Mouse (Mus musculus) liver, postnatal 0 days (tissue): ENCODE data around the gene Apol7e. TPM values are rescaled to one million over a fixed set of nuclear protein-coding genes. Genes with fewer than 3 reads are reported as not detected.
A peak's percentile ranks its signal among the peaks of the same experiment; 100 is the strongest.
"Not testable (repeated sequence)": the region's sequence is repeated elsewhere in the genome, so short reads cannot be mapped to it uniquely, and the experiment has no call there.

Experiments used
- ATAC-seq: fragments of 200-750 bp; cut with Nextera tagmentation; 2 replicates; pipeline ENCODE4 v1.8.0; 2017; ENCODE audit warnings: mild to moderate bottlenecking, moderate library complexity
- DNase-seq: peaks from one replicate; pipeline ENCODE4 v3.0.0-alpha.2; 2016
- H3K27ac ChIP-seq: fragments of 300-500 bp; sonication (generic); 2 replicates; pipeline ENCODE4 v1.5.1; 2014; ENCODE audit warnings: antibody characterized with exemption, moderate library complexity, mild to moderate bottlenecking, low read depth
- H3K27me3 ChIP-seq: fragments of 300-500 bp; sonication (generic); 2 replicates; pipeline ENCODE4 v1.6.1; 2014; ENCODE audit warnings: low read length, control low read depth, mixed read lengths; ENCODE audit not compliant: insufficient read depth
- H3K36me3 ChIP-seq: fragments of 300-500 bp; sonication (generic); replicated peaks from 2 replicates; pipeline ENCODE4 v1.6.1; 2014; ENCODE audit warnings: mild to moderate bottlenecking, control low read depth, low read length, moderate library complexity, mixed read lengths; ENCODE audit not compliant: insufficient read depth
- H3K4me1 ChIP-seq: fragments of 300-500 bp; sonication (generic); 2 replicates; pipeline ENCODE4 v1.6.1; 2014; ENCODE audit warnings: antibody characterized with exemption, mild to moderate bottlenecking, control low read depth; ENCODE audit not compliant: insufficient read depth
- H3K4me2 ChIP-seq: fragments of 300-500 bp; sonication (generic); 2 replicates; pipeline ENCODE4 v1.6.1; 2014; ENCODE audit warnings: low read depth, mild to moderate bottlenecking, low read length, moderate library complexity, mixed read lengths
- H3K4me3 ChIP-seq: fragments of 300-500 bp; sonication (generic); 2 replicates; pipeline ENCODE4 v1.5.1; 2014; ENCODE audit warnings: low read depth, low read length
- H3K9ac ChIP-seq: fragments of 300-500 bp; sonication (generic); replicated peaks from 2 replicates; pipeline ENCODE4 v1.6.1; 2014; ENCODE audit warnings: mild to moderate bottlenecking, moderate library complexity
- H3K9me3 ChIP-seq: fragments of 300-500 bp; sonication (generic); 2 replicates; pipeline ENCODE4 v1.6.1; 2016; ENCODE audit warnings: mild to moderate bottlenecking, control low read depth, low read length, mixed read lengths
- CTCF ChIP-seq: sonication (generic); IDR thresholded peaks from 2 replicates; pipeline ENCODE4 v1.5.1; 2016; ENCODE audit warnings: antibody characterized with exemption, low read depth
- WGBS: fragments of 180-500 bp; shearing (Covaris S2); extraction: QIAGEN DNeasy Blood & Tissue Kit; methylation state at CpG from one replicate; pipeline ENCODE4 v1.1.7; 2014; ENCODE audit not compliant: insufficient replicate concordance; 5-methylcytosine and 5-hydroxymethylcytosine counted together
- polyA plus RNA-seq: library from polyadenylated mRNA; unstranded; fragments of >200 nt; fragmentation: Nextera tagmentation; extraction: Ambion mirVana; gene quantifications from 2 replicates; pipeline ENCODE4 v1.2.1, GENCODE M21; 2015

Apol7e gene
- 0.12 TPM in 2 replicates for polyA plus RNA-seq

DNA sequence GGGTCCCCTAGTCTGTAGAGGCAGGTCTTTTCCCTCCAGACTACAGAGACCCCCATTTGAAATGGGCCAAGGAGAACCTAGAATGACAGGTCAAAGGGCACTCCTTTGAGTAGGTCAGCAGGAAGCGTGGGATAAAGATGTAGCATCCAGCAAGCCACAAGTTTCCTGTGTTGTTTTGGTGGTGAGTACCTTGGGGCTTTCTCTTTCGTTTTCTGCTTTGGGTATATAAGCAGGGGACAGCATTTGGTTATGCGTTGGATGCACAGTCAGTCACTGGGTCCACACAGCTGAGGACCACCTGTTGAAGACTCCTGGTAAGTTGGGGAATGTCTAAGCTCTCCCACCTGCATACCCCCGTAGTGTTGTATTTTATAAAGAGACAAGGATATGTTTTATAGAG lies at the start of gene Apol7e:
Gene Apol7e, plus strand, starts transcription at position 202 of the 400 bp plus-strand sequence.
- not testable (repeated sequence) for DNase-seq, H3K4me2 ChIP-seq, H3K9me3 ChIP-seq, H3K9ac ChIP-seq, H3K27me3 ChIP-seq, H3K27ac ChIP-seq, H3K36me3 ChIP-seq, H3K4me3 ChIP-seq, ATAC-seq, H3K4me1 ChIP-seq
- 48% methylated on average over 4 of the region's 4 CpGs for WGBS

DNA sequence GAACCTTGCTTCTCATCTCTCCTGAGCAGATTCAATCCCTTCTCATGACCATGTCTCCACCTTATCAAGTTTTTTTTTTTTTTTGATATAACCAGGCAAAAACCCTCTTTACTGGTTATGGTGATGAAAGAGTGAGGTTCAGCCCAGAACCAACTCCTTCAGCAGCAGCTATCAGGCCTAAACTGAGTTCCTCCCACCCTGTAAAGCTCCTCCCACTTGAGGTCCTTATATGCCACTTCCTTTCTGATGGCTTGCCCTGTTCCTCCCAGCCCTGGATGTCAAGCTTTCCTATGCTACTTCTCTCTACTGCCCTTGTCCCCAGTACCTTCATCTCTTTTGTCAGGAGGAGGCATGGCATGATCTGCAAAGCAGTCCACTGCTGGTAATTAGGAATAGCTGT lies 47.5 kb upstream of the Apol7e start:
- not testable (repeated sequence) for H3K9ac ChIP-seq, ATAC-seq, H3K27ac ChIP-seq, H3K4me3 ChIP-seq, H3K27me3 ChIP-seq, H3K4me1 ChIP-seq, H3K36me3 ChIP-seq, H3K4me2 ChIP-seq, DNase-seq, H3K9me3 ChIP-seq

DNA sequence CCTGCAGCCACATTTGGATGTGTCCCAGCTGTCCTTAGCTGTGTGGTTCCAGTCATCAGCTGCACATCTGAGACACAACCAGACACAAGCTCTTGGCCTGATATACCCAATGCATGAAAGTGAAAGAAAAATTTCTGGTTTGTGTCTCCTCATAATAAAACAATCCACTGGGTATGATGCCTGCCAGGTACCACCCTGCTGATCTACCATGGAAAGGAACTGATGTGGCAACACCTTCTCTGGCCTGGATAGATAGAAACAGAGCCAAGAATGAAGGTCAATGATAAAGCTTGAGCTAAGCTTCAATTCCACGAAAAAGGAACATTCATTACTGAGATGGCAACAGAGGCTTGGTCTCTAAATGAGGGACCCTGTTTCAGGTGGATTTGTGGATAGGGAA lies 38.9 kb upstream of the Apol7e start:
- H3K4me2 ChIP-seq, H3K4me3 ChIP-seq, H3K27me3 ChIP-seq, ATAC-seq, H3K27ac ChIP-seq, H3K36me3 ChIP-seq, H3K9me3 ChIP-seq, H3K9ac ChIP-seq, H3K4me1 ChIP-seq, DNase-seq: not testable (repeated sequence)
- 44% methylated on average over 1 of the region's 1 CpGs for WGBS

DNA sequence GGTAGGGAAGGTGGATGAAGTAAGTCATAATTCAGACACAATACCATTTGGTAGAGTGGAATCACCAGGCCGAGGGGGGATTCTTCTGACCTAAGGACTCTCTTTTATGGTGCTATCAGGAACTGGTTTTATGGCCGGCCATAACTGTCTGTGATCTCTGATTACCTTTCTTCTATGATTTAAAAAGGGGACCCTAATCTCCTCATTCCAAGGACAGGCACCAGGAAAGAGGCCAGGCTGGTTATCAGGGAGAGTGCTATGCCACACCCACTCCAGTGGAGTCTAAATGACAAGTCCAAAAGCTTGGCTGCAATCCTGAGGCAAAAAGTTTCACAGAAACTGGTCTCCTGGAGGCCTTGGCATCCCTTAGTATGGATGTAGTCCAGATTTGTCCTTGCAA lies 36.8 kb upstream of the Apol7e start:
- DNase-seq, H3K9ac ChIP-seq, H3K9me3 ChIP-seq, H3K27ac ChIP-seq, H3K4me2 ChIP-seq, H3K4me1 ChIP-seq, ATAC-seq, H3K36me3 ChIP-seq, H3K27me3 ChIP-seq, H3K4me3 ChIP-seq: not testable (repeated sequence)
- WGBS, result 63% methylated on average over 2 of the region's 2 CpGs

DNA sequence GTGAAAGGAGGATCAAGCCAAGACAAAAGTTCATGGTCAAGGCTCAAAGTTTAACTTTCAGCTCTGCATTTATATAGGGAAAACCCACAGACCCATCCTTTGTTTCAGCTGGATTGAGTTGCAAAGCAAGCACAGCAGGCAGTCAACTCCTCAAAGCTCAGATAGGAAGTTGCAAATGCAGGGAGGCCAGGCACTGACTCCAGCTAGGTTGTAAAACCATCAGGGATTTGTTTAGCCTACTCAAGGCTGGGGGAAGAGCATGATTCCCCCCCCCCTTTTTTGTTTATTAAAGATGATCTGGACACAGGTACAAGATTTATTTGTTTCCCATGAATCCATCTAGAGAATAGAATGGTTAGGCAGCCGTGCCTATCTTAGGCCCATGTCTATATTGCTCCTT lies 24.6 kb upstream of the Apol7e start:
- 56% methylated on average over 1 of the region's 1 CpGs for WGBS

DNA sequence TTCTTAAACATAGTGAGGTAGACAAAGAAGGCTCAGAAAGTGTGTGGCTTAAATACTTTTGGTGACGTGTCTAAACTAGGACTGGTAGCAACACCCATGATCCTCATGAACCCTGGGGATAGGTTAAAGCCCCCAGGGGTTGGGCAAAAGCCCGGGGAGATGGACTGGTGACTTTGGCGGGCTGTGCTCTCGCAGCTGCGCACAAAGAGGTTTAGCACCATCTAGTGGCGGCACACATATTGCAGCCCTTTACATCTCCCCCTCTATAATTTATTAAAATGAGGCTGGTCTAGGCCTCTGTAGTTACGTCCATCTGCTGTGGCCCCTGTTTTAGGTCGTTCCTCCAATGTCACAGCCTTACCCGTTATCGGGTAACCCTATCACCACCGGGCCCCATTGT lies 14.7 kb upstream of the Apol7e start:
- 6% methylated on average over 8 of the region's 11 CpGs for WGBS
- DNase-seq, result peak; percentile 28
- not testable (repeated sequence) for H3K36me3 ChIP-seq, H3K4me3 ChIP-seq, H3K9ac ChIP-seq, H3K9me3 ChIP-seq, H3K4me2 ChIP-seq, H3K27ac ChIP-seq, ATAC-seq, H3K27me3 ChIP-seq, H3K4me1 ChIP-seq
- peak; percentile 65 for TF ChIP-seq CTCF

More for the DNA sequence above, 24.6 kb upstream of the Apol7e start:
- not testable (repeated sequence) for ATAC-seq, H3K4me2 ChIP-seq, DNase-seq, H3K4me1 ChIP-seq, H3K9me3 ChIP-seq, H3K27me3 ChIP-seq, H3K4me3 ChIP-seq, H3K27ac ChIP-seq, H3K9ac ChIP-seq, H3K36me3 ChIP-seq

- H3K36me3 ChIP-seq, H3K4me1 ChIP-seq, ATAC-seq, H3K9ac ChIP-seq, H3K27me3 ChIP-seq, H3K4me3 ChIP-seq, H3K4me2 ChIP-seq, DNase-seq, H3K9me3 ChIP-seq, H3K27ac ChIP-seq: not testable (repeated sequence)
- 9% methylated on average over 19 of the region's 20 CpGs for WGBS
Observed at GRCm38 (mm10) chr15:77691532-77692311, 6.9 kb upstream of the Apol7e start.
